Mouse (Mus musculus) CH12.LX (cell line): ENCODE results near the gene Fbxo28.

ENCODE experiments used
- CTCF ChIP-seq, 2 experiments: IDR thresholded peaks in 1 of 2; conservative IDR thresholded peaks in 1 of 2; 2 replicates each; pipeline ENCODE4 v1.5.1; 2011 to 2012; ENCODE audit warnings: low read depth in 2 of 2, low read length in 2 of 2, improper control_type of control experiment in 1 of 2, inconsistent platforms in 1 of 2, mild to moderate bottlenecking in 1 of 2, moderate library complexity in 1 of 2
- HCFC1 ChIP-seq: IDR thresholded peaks from 2 replicates; pipeline ENCODE4 v1.6.1; 2012; ENCODE audit warnings: low read depth, mild to moderate bottlenecking, inconsistent platforms, low read length, improper control_type of control experiment
- JUND ChIP-seq: conservative IDR thresholded peaks from 2 replicates; pipeline ENCODE4 v1.6.1; 2011; ENCODE audit warnings: low read depth, low read length, improper control_type of control experiment
- MAX ChIP-seq: IDR thresholded peaks from 2 replicates; pipeline ENCODE4 v1.6.1; 2011; ENCODE audit warnings: low read length, improper control_type of control experiment
- MAZ ChIP-seq: IDR thresholded peaks from 2 replicates; pipeline ENCODE4 v1.6.1; 2012; ENCODE audit warnings: low read depth, mild to moderate bottlenecking, inconsistent platforms, low read length, improper control_type of control experiment, moderate library complexity
- NELFE ChIP-seq: IDR thresholded peaks from 2 replicates; pipeline ENCODE4 v1.6.1; 2011; ENCODE audit warnings: low read depth, low read length, improper control_type of control experiment
- NRF1 ChIP-seq: IDR thresholded peaks from 2 replicates; pipeline ENCODE4 v1.6.1; 2014; ENCODE audit warnings: low read depth, mild to moderate bottlenecking, inconsistent platforms, low read length, improper control_type of control experiment, moderate library complexity
- POLR2A ChIP-seq: IDR thresholded peaks from 2 replicates; pipeline ENCODE4 v1.6.1; 2011; ENCODE audit warnings: low read depth, mild to moderate bottlenecking, improper control_type of control experiment, low read length
- SMC3 ChIP-seq: IDR thresholded peaks from 2 replicates; pipeline ENCODE4 v1.6.1; 2011; ENCODE audit warnings: low read depth, low read length, improper control_type of control experiment
- TBP ChIP-seq: conservative IDR thresholded peaks from 2 replicates; pipeline ENCODE4 v1.6.1; 2011; ENCODE audit warnings: low read depth, low read length, improper control_type of control experiment
- TCF12 ChIP-seq: IDR thresholded peaks from 2 replicates; pipeline ENCODE4 v1.6.1; 2014; ENCODE audit warnings: low read depth, mild to moderate bottlenecking, inconsistent platforms, low read length, improper control_type of control experiment
- ZNF384 ChIP-seq: IDR thresholded peaks from 2 replicates; pipeline ENCODE4 v1.6.1; 2012; ENCODE audit warnings: low read depth, low read length, improper control_type of control experiment, inconsistent platforms

GRCm38 (mm10) chr1:182371891-182372290, 30.5 kb upstream of the Fbxo28 start:
- no peak for TF ChIP-seq CTCF (conservative IDR thresholded peaks at IDR 0.05 in 1 of 2, IDR thresholded peaks at IDR 0.05 in 1 of 2; ENCODE audit: low read depth in 2 of 2, low read length in 2 of 2)
- TF ChIP-seq POLR2A, result no peak
- TF ChIP-seq ZNF384, result no peak
- no peak for TF ChIP-seq TCF12
- TF ChIP-seq NRF1, result no peak
- no peak for TF ChIP-seq HCFC1
- no peak for TF ChIP-seq NELFE
- no peak for TF ChIP-seq TBP
- no peak for TF ChIP-seq SMC3
- TF ChIP-seq MAZ, result no peak
- TF ChIP-seq MAX, result no peak
- no peak for TF ChIP-seq JUND
